ENCODE assay signal across 20 mouse cellular contexts in genomic region chr1:131665886-131666285, GRCm38 (mm10). TPM values are rescaled to one million over a fixed set of nuclear protein-coding genes. Genes with fewer than 3 reads are reported as not detected.
"Had no signal": no experiment of that assay in that cellular context is flagged by ENCODE, and none has a peak within 500 bp of the region (broad histone marks: within the 10 kb centered on the region; RNA-seq: fewer than 3 reads in every experiment).

No protein-coding gene starts in this region.

- H3K36me3 ChIP-seq: limb, embryonic 12.5 days; limb, embryonic 15.5 days; lung, embryonic 15.5 days; midbrain, embryonic 10.5 days; midbrain, embryonic 13.5 days; stomach, embryonic 15.5 days had no signal

- H3K9me3 ChIP-seq: limb, embryonic 12.5 days; limb, embryonic 15.5 days; lung, embryonic 15.5 days; megakaryocyte, embryonic 14.5 days; midbrain, embryonic 10.5 days; midbrain, embryonic 13.5 days; stomach, embryonic 15.5 days had no signal

- H3K4me2 ChIP-seq: limb, embryonic 12.5 days; limb, embryonic 15.5 days; liver, embryonic 11.5 days; lung, embryonic 15.5 days; midbrain, embryonic 13.5 days; stomach, embryonic 15.5 days had no signal

- H3K4me3 ChIP-seq: layer of hippocampus, adult 2 months; limb, embryonic 12.5 days; limb, embryonic 15.5 days; lung, embryonic 15.5 days; megakaryocyte, embryonic 14.5 days; midbrain, embryonic 10.5 days; midbrain, embryonic 13.5 days; stomach, embryonic 15.5 days had no signal

- H3K4me1 ChIP-seq: limb, embryonic 15.5 days; lung, embryonic 15.5 days; midbrain, embryonic 10.5 days; midbrain, embryonic 13.5 days; stomach, embryonic 15.5 days had no signal

- H3K9ac ChIP-seq: limb, embryonic 12.5 days; limb, embryonic 15.5 days; liver, embryonic 14.5 days; liver, postnatal 0 days; lung, embryonic 15.5 days; midbrain, embryonic 13.5 days; stomach, embryonic 15.5 days had no signal

- DNase-seq: kidney, adult 2 months; kidney, postnatal 25 days; layer of hippocampus, adult 9-11 months; liver, postnatal 0 days; lung, postnatal 10 days; lung, postnatal 36 days; thymus, postnatal 25 days had no signal

- H3K27me3 ChIP-seq: limb, embryonic 12.5 days; limb, embryonic 15.5 days; lung, embryonic 15.5 days; midbrain, embryonic 13.5 days; stomach, embryonic 15.5 days had no signal

- ATAC-seq: liver, postnatal 0 days; midbrain, embryonic 13.5 days had no signal

- H3K27ac ChIP-seq: kidney, postnatal 0 days; layer of hippocampus, adult 2 months; limb, embryonic 12.5 days; limb, embryonic 15.5 days; liver, embryonic 14.5 days; lung, embryonic 15.5 days; midbrain, embryonic 10.5 days; midbrain, embryonic 13.5 days; stomach, embryonic 15.5 days had no signal

RNA-seq across cellular contexts. Expression of gene Ctse, which starts 27.8 kb away (rescaled TPM):
- total RNA-seq: layer of hippocampus, adult 2 months; layer of hippocampus, postnatal 25 days had no signal
- polyA plus RNA-seq: midbrain, embryonic 10.5 days; midbrain, embryonic 13.5 days; neural tube, embryonic 14.5 days had no signal
